Mouse (Mus musculus) layer of hippocampus, adult 8-10 months (tissue): Measurements from ENCODE around the gene Maco1. TPM values are rescaled to one million over a fixed set of nuclear protein-coding genes. Genes with fewer than 3 reads are reported as not detected.

ENCODE experiments used
- DNase-seq, 2 experiments: peaks; one replicate each; pipeline ENCODE4 v3.0.0; 2022; ENCODE audit warnings: low spot score in 2 of 2
- total RNA-seq, 4 experiments: library from RNA; stranded (reverse); gene quantifications; 2 replicates each; pipeline ENCODE4 v1.2.4; 2022

Gene Maco1
- total RNA-seq: 10 to 100 TPM; 44.4 to 47.8 (median 46.7) TPM

DNA sequence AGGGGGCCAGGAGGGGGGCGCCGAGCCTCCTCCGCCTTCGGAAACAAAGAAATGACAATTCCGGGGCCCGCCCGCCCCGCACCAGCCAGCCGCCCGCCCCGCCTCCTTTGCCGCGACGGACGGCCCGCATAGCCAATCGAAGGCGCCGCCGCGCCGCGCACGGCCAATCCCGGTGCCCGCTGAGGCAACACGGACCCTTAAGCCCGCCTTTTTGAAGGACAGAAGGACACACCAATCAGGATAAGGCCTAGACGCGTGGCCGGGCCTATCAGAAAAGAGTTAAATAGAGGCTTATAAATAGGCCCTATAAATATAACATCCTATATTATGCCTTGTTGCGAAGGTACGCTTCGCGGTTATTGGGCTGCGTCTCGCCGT, at the start of gene Maco1:
Gene Maco1, minus strand, starts transcription at position 87 of the 378 bp plus-strand sequence.
- peak; percentile 99 to 100 for DNase-seq

GRCm38 (mm10) chr4:134901126-134901525, 48.0 kb upstream of the Maco1 start:
- DNase-seq: no peak

GRCm38 (mm10) chr4:134897256-134897655, 44.1 kb upstream of the Maco1 start:
- no peak for DNase-seq

GRCm38 (mm10) chr4:134892096-134892495, 39.0 kb upstream of the Maco1 start:
- peak in 1 of 2 experiments; percentile 56 for DNase-seq

DNA sequence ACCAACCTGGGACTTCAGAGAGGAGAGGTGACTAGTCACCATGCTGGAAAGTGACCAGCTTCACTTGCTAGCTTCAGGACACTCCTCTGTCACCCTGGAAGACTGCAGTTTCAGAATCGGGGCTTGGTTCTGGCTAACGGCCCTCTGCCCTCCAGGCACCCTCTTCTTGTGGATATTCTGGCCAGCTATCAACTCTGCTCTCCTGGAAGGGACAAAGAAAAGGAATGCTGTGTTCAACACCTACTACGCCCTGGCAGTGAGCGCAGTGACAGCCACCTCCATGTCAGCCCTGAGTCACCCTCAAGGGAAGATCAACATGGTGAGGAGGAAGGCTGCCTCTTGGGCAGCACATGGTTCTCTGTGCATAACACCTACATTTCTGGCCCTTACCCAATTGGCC, 31.2 kb upstream of the Maco1 start:
- no peak for DNase-seq

DNA sequence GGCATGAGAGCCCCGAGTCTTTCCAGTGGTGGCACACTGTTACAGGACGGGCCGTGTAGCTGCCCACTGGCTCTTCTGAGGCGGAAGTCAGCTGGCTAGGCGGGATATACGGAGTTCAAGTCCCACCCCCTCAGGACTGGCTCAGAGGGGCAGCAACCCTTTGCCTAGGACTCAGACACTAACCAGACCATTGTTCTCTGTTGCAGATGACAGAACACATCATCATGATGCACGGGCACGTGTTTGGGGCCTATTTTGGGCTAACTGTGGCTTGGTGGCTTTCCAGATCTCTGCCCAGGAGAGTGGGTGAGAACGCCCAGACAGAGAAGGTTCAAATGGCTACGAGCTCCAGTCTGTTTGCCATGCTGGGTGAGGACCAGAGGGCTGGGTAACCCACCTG, 30.7 kb upstream of the Maco1 start:
- no peak for DNase-seq

GRCm38 (mm10) chr4:134883266-134883665, 30.1 kb upstream of the Maco1 start:
- DNase-seq: no peak

DNA sequence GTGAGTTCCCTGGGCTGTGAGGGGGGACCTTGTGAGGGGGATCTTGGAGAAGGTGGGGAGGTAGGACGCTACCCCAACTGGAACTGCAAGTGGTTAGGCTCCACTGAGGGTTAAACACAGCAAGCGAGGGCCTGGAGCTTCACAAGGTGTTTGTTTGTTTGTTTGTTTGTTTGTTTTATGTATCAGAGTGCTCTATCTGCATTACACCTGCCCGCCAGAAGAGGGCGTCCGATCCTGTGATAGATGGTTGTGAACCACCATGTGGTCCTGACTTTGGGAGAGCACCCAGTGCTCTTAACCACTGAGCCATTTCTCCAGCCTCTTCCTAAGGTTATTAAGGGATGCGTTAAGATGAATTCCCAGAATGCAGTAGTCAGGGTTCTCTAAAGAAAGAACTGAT, 26.9 kb upstream of the Maco1 start:
- no peak for DNase-seq

- peak; percentile 28 to 63 for DNase-seq
Measured at GRCm38 (mm10) chr4:134879410-134879981, 26.4 kb upstream of the Maco1 start.

DNA sequence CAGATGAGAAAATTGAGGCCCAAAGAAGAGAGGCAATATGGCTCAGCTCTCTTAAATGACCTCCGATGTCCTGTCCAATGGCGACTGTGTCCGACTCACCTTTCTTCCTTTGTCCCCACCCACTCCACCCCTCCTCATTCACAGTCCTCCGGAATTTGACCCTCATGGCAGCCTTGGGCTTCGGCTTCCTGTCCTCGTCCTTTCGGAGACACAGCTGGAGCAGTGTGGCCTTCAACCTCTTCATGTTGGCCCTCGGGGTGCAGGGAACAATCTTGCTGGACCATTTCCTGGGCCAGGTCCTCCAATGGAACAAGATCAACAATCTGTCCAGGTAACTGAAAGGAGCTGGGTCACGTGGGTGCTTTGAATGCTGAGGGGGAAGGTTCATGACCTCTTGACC, 23.0 kb upstream of the Maco1 start:
- no peak for DNase-seq

DNA sequence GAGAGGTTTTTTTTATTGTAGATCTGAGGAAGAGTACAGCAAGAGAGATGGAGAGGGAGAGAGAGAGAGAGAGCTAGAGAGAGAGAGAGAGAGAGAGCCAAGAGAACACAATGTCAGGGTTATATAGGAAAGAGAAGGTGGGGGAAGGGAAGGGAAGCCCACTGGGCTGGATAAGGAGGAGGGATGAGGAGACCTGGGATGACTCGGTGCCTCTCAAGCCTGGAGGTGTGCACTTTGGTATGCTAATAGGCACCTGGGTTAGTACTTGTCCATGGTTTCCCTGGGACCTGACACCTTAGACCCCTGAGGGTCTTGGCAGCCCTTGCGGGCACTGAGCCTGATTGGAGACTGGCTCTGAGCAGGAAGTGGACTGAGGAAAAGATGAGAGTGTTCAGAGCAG, 18.8 kb upstream of the Maco1 start:
- no peak for DNase-seq

- no peak for DNase-seq
Measured at GRCm38 (mm10) chr4:134871477-134871876, 18.3 kb upstream of the Maco1 start.

DNA sequence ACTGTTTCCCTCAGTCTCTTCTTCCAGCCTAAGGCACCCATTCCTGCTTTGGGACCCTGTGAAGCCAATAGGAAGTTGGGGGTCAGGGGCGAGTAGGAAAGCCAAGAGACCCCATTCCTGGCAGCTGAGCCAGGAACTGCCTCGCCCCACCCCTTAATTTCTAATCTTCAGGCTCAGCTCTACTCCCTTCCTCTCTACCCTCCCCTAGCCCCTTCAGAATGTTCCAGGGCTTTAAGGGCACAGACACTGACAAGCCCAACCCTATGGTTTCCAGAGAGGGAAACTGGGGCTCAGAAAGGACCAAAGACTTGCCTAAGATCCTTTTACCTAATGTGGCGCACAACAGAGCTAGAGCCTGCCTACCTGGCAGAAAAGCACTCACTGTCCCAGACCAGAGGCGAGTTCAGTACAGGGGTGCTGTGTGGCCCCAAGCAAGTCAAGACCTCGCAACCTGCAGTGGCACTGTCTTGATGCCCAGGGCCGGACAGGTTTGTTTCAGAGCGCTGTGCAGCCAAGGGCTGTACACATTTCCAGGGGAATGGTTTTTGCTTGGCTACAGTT, 16.8 kb upstream of the Maco1 start:
- no peak for DNase-seq

DNA sequence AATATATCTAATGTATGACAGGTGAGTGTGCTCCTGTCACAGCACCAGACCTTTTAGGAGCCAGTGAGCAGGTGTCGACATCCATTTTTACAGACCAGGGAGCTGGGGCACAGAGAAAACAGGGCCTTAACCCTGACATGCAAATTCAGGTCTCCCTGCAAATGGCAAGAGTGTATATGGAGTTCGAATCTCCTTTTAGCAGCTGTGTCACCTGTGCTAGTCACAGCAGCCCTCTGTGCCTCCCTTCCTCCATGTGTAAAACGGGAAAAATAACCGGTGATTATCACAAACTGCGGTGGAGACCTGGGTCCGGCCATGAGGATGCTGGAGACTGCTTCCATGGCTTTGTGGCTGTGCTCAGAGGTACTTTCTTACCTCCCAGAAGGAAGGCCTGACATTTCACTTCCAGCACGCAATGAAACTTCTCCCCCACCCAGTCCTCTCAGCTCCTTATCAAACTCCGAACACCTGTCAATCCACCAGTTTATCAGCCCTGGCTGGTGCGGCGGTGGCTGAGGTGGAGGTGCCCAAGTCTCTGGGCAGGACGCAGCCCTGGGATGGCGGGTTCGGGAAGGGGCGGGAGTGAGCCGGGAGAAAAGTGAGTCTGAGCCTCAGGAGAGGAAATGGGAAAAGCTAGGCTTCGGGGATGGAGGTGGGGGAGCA, 16.1 kb upstream of the Maco1 start:
- no peak for DNase-seq

DNA sequence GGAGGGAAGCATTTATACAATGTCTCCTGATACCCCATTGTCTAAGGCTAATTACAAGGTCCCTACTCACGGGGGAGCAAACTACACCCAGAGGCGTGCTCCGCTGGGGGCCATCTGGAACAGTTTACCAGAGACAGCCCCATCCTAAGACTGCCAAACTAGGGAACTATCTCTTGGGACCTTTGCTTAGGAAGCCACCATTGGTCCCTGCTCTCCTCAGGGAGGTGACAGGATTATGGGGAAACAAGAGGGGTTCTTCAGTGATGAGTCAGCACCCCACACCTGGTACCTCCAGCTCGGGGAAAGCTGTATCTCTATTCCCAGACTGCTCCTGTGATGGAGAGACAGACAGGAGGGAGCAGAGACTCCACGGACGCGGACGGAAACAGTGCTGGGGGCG, 15.3 kb upstream of the Maco1 start:
- DNase-seq: no peak

- DNase-seq: no peak
Measured at GRCm38 (mm10) chr4:134868065-134868464, 14.9 kb upstream of the Maco1 start.

DNA sequence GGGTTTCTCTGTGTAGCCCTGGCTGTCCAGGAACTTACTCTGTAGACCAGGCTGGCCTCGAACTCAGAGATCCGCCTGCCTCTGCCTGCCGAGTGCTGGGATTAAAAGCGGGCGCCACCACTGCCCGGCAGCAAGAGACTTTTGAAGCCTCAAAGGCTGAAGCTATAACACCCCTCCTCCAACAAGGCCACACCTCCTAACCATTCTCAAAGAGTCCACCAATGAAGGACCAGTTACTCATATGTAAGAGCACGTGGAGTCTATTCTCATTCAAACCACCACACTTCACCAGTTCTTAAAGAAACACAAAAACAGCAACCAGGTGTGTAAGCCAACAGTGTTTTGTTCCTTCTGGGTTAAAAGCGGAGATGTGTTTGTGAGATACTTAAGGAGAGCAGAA, 14.5 kb upstream of the Maco1 start:
- DNase-seq: no peak

DNA sequence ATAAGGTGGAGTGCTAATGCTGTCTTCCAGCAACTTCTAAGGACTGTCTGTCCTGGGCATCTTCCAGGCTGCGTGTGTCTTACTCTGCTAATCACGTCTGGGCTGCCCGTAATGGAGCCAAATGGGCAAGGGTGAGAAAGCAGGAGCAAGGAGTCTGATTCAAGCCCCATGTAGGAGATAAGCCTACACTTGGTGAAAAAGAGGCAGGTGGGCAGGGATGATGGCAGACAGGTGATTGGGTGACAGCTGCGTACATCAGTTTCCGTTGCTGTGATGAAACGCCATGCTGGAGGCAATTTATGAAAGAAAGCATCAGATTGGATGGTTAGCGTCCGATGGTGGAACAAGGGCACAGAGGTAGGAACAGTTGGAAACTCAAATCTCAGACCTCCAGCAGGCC, 14.1 kb upstream of the Maco1 start:
- DNase-seq: no peak

DNA sequence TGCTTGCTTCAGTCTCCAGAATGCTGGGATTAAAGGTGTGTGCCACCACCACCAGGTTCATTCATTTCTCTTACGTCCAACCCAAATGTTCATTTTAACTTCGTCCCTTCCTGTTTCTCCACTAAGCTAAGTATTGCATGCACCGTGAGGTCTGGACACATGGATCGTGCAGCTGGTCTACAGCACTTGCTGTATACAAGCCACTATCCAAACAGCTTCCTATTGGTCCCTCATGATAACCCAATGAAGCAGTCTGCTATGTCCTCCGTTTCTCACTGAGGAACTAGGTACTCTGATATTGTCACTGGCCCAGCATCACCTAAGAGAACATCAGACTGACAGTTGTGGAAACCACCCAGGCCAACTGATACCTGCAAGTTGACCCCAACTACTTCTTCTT, 12.6 kb upstream of the Maco1 start:
- no peak for DNase-seq

DNA sequence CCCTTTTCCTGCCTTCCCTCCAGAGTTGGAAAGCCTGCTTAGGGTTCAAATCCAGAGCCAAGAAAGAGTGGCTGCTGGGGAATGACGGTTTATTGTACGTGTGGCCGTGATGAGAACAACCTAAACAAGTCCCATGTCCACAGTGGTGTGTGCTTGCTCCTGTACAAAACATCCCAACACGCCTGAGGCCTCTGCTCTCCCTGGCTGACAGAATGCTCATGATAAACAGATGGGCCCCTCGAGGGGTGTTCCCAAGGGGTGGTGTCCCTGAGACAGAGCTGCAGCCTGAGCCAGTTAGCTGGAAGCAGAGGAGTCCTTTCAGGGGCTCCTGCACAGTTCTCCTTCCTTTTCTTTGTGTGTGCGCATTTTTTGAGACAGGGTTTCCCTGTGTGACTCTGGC, 12.2 kb upstream of the Maco1 start:
- DNase-seq: no peak

DNA sequence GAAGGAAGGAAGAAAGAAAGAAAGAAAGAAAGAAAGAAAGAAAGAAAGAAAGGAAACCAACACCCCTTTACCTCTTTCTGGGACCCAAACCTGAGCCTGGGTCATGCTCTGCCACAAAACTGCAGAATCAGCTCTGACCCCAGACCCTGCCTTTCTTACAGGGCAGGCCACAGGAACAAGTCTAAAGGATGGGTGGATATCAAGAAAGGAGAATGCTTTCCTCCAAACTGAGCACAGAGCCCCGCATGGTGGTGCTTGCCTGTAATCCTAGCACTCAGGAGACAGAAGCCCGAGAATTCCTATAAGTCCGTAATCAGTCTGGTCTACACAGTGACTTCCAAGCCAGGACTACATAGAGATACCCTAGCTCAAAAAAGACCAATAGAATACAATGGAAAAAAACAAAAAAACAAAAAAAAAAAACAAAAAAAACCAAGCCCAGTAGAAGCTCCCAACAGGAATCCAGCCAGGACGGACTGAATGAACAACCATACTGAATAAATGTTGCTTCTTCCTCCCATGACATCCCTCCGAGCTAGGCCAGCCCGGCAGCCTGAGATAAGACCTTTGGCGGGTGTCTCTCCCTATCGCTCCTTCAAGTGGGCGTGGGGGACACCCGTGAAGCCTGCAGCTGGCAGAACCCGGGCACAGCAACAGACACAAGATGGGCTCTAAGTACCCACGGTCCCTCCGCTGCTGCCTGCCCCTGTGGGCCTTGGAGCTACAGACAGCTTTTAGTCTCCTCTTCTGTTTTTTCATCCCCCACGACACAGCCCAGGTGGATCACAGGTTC, 11.0 kb upstream of the Maco1 start, which contains the start of gene Rhd:
Gene Rhd, plus strand, starts transcription at position 600 of the 793 bp plus-strand sequence.
- no peak for DNase-seq

GRCm38 (mm10) chr4:134862996-134863395, 9.9 kb upstream of the Maco1 start:
- DNase-seq: no peak
